Mouse (Mus musculus) bone marrow macrophage, adult 2 months (primary cell): Measurements from ENCODE around the gene Lekr1.

Experiments
- CTCF ChIP-seq: IDR thresholded peaks from 2 replicates; pipeline ENCODE4 v1.5.1; 2012; ENCODE audit warnings: low read depth, mild to moderate bottlenecking, low read length, moderate library complexity
- POLR2A ChIP-seq: IDR thresholded peaks from 2 replicates; pipeline ENCODE4 v1.6.1; 2012; ENCODE audit warnings: mild to moderate bottlenecking, low read depth, low read length, borderline replicate concordance

- TF ChIP-seq POLR2A (no peak), CTCF (no peak)
These were observed 207.2 kb downstream of the Lekr1 start for GRCm38 (mm10) chr3:65873093-65873830.
